Mouse (Mus musculus) heart, embryonic 16.5 days (tissue): ENCODE data around the gene Dusp14. TPM values are rescaled to one million over a fixed set of nuclear protein-coding genes. Genes with fewer than 3 reads are reported as not detected.

ENCODE experiments used
- ATAC-seq: fragments of 200-750 bp; cut with Nextera tagmentation; replicated peaks from 2 replicates; pipeline ENCODE4 v1.8.0; 2017; ENCODE audit warnings: moderate number of reproducible peaks; ENCODE audit not compliant: insufficient read depth, low FRiP score; ENCODE audit errors: extremely low read depth
- H3K27ac ChIP-seq: fragments of 300-500 bp; sonication (generic); 2 replicates; pipeline ENCODE4 v1.5.1; 2014; ENCODE audit warnings: mild to moderate bottlenecking, low read length, control low read depth, moderate library complexity
- H3K27me3 ChIP-seq: fragments of 300-500 bp; sonication (generic); 2 replicates; pipeline ENCODE4 v1.6.1; 2014; ENCODE audit warnings: low read length, mixed read lengths; ENCODE audit not compliant: control insufficient read depth, insufficient read depth
- H3K36me3 ChIP-seq: fragments of 300-500 bp; sonication (generic); 2 replicates; pipeline ENCODE4 v1.6.1; 2014; ENCODE audit not compliant: control insufficient read depth, insufficient read depth
- H3K4me1 ChIP-seq: fragments of 300-500 bp; sonication (generic); 2 replicates; pipeline ENCODE4 v1.6.1; 2014; ENCODE audit warnings: low read length, mixed read lengths; ENCODE audit not compliant: control insufficient read depth, insufficient read depth
- H3K4me2 ChIP-seq: fragments of 300-500 bp; sonication (generic); 2 replicates; pipeline ENCODE4 v1.6.1; 2014; ENCODE audit warnings: low read depth, mild to moderate bottlenecking, control low read depth, low read length
- H3K4me3 ChIP-seq: fragments of 300-500 bp; sonication (generic); 2 replicates; pipeline ENCODE4 v1.5.1; 2014; ENCODE audit warnings: mild to moderate bottlenecking, control low read depth, low read length
- H3K9ac ChIP-seq: fragments of 300-500 bp; sonication (generic); 2 replicates; pipeline ENCODE4 v1.6.1; 2014; ENCODE audit warnings: low read length, control low read depth
- H3K9me3 ChIP-seq: fragments of 300-500 bp; sonication (generic); replicated peaks from 2 replicates; pipeline ENCODE4 v1.6.1; 2016; ENCODE audit warnings: low read length; ENCODE audit not compliant: control insufficient read depth
- WGBS: fragments of 180-500 bp; shearing (Covaris S2); extraction: QIAGEN DNeasy Blood & Tissue Kit; methylation state at CpG from one replicate; pipeline ENCODE4 v1.1.7; 2014; 5-methylcytosine and 5-hydroxymethylcytosine counted together
- polyA plus RNA-seq: library from polyadenylated mRNA; unstranded; fragments of >200 nt; fragmentation: Nextera tagmentation; extraction: Ambion mirVana; gene quantifications from 2 replicates; pipeline ENCODE4 v1.2.1, GENCODE M21; 2015

Gene Dusp14
- 6.3 and 7.2 TPM in 2 replicates for polyA plus RNA-seq

DNA sequence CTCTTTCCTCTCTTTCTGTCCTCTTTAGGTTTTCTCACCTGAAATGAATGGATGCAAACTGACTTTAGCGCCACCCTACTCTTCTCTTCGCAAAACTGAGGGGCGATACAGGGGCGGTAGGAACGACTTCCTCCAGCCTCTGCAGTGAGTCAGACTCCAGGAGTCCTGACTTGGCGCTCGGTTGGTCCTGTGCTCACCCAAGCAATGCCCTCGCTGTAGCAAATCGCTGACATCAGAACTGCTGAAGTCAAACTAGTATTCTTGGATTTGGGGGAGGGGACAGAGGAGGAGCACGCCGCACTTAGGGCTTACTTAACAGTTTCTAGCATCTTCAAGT is at the start of gene Dusp14:
TSS of gene Dusp14 (minus strand) at position 228 of the 337 bp plus-strand sequence.
- no peak for ATAC-seq
- Histone ChIP-seq H3K9ac (peak within 1 kb of the TSS; percentile 73), H3K9me3 (no peaks in the 10 kb centered on the region), H3K27ac (no peak within 1 kb of the TSS), H3K36me3 (no peaks in the 10 kb centered on the region), H3K4me3 (peak within 1 kb of the TSS; percentile 71), H3K27me3 (peaks cover 22% of the 10 kb centered on the region), H3K4me1 (peaks cover 24% of the 10 kb centered on the region), H3K4me2 (peak within 1 kb of the TSS; percentile 97)
- 15% methylated on average over 11 of the region's 11 CpGs for WGBS

DNA sequence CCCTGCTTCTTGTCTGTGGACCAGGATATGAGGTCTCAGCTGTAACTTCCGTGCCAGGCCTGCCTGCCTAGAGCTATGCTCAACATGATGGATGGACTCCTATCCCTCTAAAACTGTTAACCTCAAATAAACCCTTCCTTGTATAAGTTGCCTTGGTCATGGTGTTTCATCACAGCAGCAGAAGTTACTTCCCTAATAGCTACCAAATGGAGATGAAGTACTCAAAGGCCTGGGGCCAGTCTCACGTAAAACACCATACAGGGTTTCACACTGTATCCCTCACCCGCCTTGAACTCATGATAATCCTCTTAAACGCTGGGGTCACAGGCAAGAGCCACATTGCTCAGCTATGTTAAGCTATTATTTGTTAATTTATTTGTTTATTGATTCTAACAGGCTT is 48.4 kb upstream of the Dusp14 start:
- no peak for ATAC-seq
- peaks cover 23% of the 10 kb centered on the region for H3K36me3 ChIP-seq
- no peak overlapping the region for H3K9ac ChIP-seq

DNA sequence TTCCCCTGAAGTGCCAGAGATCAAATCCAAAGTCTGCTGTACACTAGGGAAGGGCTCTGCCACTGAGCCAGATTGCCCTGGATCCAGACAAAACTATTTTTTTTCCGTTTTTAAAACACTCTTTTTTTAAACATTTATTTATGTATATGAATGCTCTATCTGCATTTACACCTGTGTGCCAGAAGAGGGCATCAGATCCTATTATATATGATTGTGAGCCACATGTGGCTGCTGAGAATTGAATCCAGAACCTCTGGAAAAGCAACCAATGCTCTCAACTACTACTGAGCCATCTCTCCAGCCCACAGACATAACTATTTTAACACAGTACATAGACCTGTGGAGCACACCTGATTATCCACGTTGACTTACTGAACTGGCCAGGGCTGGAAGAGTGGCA is 47.2 kb upstream of the Dusp14 start:
- H3K36me3 ChIP-seq, result peaks cover 23% of the 10 kb centered on the region
- H3K27me3 ChIP-seq, result no peaks in the 10 kb centered on the region
- H3K9ac ChIP-seq, result no peak overlapping the region
- no peak for ATAC-seq
- H3K9me3 ChIP-seq, result no peaks in the 10 kb centered on the region
- H3K4me3 ChIP-seq, result no peak overlapping the region
- 67% methylated on average over 2 of the region's 2 CpGs for WGBS
- H3K27ac ChIP-seq, result no peak overlapping the region
- H3K4me2 ChIP-seq, result no peak overlapping the region
- H3K4me1 ChIP-seq, result peaks cover 6% of the 10 kb centered on the region

More for the DNA sequence above, 48.4 kb upstream of the Dusp14 start:
- 87% methylated on average over 4 of the region's 4 CpGs for WGBS
- no peak overlapping the region for H3K4me2 ChIP-seq
- no peaks in the 10 kb centered on the region for H3K27me3 ChIP-seq
- no peak overlapping the region for H3K4me3 ChIP-seq
- no peak overlapping the region for H3K27ac ChIP-seq
- no peaks in the 10 kb centered on the region for H3K9me3 ChIP-seq
- H3K4me1 ChIP-seq, result peaks cover 6% of the 10 kb centered on the region

DNA sequence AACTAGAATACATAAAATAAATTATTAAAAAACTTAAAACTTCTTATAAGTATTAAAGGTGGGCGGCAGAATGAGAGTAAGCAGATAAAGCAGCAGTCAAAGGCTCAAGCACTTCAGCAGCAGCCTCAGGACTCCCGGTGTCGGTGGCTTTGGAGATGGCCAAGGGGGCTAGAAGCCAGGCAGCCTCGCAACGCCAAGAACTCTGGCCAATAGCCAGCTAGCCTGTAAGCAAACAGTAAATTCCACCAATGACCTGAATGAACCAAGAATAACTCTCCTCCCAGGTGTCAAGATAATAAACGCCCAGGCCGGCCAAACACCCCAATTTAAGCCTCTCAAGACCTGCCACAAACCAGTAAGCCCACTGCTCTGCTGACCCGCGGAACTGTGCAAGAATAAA is 46.6 kb upstream of the Dusp14 start:
- 42% methylated on average over 9 of the region's 9 CpGs for WGBS
- ATAC-seq, result no peak
- peaks cover 22% of the 10 kb centered on the region for H3K36me3 ChIP-seq
- H3K4me2 ChIP-seq, result no peak overlapping the region
- H3K4me3 ChIP-seq, result no peak overlapping the region
- H3K9me3 ChIP-seq, result no peaks in the 10 kb centered on the region
- H3K27me3 ChIP-seq, result no peaks in the 10 kb centered on the region
- no peak overlapping the region for H3K9ac ChIP-seq
- no peak overlapping the region for H3K27ac ChIP-seq
- H3K4me1 ChIP-seq, result peaks cover 6% of the 10 kb centered on the region

DNA sequence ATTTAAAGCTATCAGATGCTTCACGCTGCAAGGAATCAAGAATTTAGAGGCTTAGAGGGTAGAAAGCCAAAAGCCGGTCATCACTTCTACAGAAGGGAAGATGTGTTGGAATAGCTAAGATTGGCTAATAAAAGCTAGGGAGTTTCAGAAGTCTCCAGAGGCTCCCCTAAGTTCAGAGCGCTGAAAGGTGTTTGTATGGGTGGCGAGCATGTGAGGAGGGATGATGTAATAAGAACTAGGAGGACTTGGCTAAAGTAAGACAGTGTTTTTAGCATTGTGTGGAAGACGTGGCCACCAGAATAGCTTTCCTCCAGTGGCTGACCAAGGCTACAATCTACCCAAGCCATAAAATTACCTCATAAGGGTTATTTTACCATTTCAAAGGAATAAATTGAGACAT is 44.6 kb upstream of the Dusp14 start:
- Histone ChIP-seq H3K4me1 (peaks cover 6% of the 10 kb centered on the region), H3K27me3 (no peaks in the 10 kb centered on the region), H3K9me3 (no peaks in the 10 kb centered on the region), H3K4me2 (no peak overlapping the region), H3K9ac (no peak overlapping the region), H3K27ac (no peak overlapping the region), H3K36me3 (peaks cover 16% of the 10 kb centered on the region), H3K4me3 (no peak overlapping the region)
- 89% methylated on average over 5 of the region's 5 CpGs for WGBS
- ATAC-seq, result no peak

DNA sequence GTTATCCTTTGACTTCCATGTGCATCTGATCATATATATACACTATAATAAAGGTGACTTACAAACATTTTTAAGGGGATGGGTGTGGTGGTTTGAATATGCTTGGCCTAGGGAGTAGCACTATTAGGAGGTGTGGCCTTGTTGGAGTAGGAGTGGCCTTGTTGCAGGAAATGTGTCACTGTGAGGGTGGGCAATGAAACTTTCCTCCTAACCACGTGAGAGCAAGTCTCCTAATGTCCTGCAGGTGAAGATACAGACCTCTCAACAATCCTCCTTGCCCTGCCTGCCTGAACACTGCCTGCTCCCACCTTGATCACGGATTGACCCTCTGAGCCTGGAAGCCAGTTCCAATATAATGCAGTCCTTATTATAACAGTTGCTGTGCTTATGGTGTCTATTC is 38.1 kb upstream of the Dusp14 start:
- no peak overlapping the region for H3K4me3 ChIP-seq
- no peak overlapping the region for H3K9ac ChIP-seq
- H3K27me3 ChIP-seq, result no peaks in the 10 kb centered on the region
- H3K36me3 ChIP-seq, result peaks cover 33% of the 10 kb centered on the region
- no peak for ATAC-seq
- WGBS, result 63% methylated on average over 2 of the region's 2 CpGs
- no peaks in the 10 kb centered on the region for H3K4me1 ChIP-seq
- no peak overlapping the region for H3K27ac ChIP-seq
- no peak overlapping the region for H3K4me2 ChIP-seq
- no peaks in the 10 kb centered on the region for H3K9me3 ChIP-seq

DNA sequence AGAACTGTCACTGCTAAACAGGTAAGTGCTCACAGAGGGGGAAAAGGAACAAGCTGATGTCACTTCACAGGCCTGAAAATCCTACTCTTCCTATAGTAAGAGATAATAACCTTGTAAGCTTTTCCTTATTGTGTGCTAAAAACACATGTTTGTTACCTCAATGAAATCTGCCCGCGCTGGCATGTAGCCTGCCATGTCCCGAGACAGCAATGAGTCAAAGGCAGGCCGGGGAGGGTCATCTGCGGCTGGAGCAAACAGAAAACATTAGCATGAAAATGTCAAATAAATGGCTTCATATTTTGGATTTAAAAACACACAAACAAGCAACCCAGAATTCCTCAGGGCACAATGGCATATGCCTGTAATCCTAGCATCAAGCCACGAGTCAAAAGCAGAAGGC is 35.0 kb upstream of the Dusp14 start:
- ATAC-seq, result no peak
- no peak overlapping the region for H3K4me3 ChIP-seq
- no peak overlapping the region for H3K9ac ChIP-seq
- peaks cover 31% of the 10 kb centered on the region for H3K36me3 ChIP-seq
- no peaks in the 10 kb centered on the region for H3K27me3 ChIP-seq
- no peak overlapping the region for H3K27ac ChIP-seq
- H3K4me1 ChIP-seq, result peaks cover 4% of the 10 kb centered on the region; the same call in 1 of the 2 replicates
- 92% methylated on average over 6 of the region's 6 CpGs for WGBS
- no peaks in the 10 kb centered on the region for H3K9me3 ChIP-seq
- no peak overlapping the region for H3K4me2 ChIP-seq

DNA sequence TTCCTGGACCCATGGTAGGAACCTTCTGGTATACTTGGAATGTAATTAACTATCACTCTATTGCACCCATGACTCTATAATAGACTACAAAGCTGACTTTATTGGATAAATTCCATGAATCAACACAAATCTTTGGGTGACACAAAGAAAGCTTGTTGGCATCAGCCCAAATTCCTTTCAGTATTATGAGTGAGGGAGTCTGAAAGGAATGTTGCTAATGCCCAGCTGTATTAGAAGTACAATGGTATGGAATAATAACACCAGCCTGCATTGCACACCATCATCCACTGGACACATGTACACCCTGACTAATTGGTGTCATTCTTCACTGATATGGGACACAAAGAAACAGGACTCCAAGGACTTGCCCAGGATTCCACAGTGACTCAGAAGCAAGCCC is 32.1 kb upstream of the Dusp14 start:
- Histone ChIP-seq H3K9me3 (no peaks in the 10 kb centered on the region), H3K27ac (no peak overlapping the region), H3K36me3 (peaks cover 19% of the 10 kb centered on the region), H3K27me3 (no peaks in the 10 kb centered on the region), H3K4me3 (no peak overlapping the region), H3K4me2 (no peak overlapping the region), H3K9ac (no peak overlapping the region), H3K4me1 (peaks cover 4% of the 10 kb centered on the region; the same call in 1 of the 2 replicates)
- no peak for ATAC-seq

DNA sequence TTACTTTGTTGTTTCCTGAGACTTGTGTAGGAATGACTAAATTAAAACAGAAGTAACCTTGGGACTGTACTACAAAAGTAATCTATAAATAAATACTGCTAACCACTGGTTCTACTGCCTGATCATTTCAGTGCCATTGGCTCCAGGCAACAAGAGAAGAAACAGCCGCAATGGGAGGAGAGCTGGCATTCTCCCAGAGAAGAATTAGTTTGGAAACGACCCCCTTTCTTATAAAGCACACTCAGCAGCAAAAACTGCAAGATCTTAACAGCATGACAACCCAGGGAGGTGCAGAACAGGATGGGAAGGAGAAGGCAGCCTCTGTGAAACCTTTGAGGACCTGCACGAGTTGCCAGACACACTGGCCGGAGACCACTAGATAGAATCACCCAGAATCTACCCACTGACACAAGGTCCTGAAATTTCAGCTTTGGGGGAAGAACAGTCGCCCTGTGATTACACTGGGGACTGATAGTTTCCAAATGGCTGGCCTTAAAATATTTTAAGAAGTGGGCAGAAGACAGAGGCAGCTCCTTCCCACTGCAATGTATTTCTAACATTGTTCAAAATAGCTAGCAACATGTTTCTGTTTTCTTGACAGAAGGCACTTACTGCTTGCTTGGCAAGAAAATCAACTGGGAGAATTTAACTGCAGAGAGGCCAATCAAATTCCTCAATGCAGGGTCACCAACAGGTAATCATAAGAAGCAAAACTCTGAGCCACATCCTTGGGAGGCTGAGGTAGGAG is 28.4 kb upstream of the Dusp14 start:
- H3K36me3 ChIP-seq, result peaks cover 5% of the 10 kb centered on the region; the same call in 1 of the 2 replicates
- ATAC-seq, result no peak
- H3K4me1 ChIP-seq, result peaks cover 4% of the 10 kb centered on the region; the same call in 1 of the 2 replicates
- no peak overlapping the region for H3K9ac ChIP-seq
- H3K4me3 ChIP-seq, result no peak overlapping the region
- 70% methylated on average over 5 of the region's 5 CpGs for WGBS
- H3K9me3 ChIP-seq, result no peaks in the 10 kb centered on the region
- H3K27me3 ChIP-seq, result no peaks in the 10 kb centered on the region
- H3K4me2 ChIP-seq, result no peak overlapping the region
- H3K27ac ChIP-seq, result no peak overlapping the region
